Mouse (Mus musculus): ENCODE measurements at regions not wholly inside any gene's neighbourhood (a gene's known extent, or its start where the extent isn't known, plus 50 kb on each side); places are given as distances from the start of the nearest gene placed in this dataset.

DNA sequence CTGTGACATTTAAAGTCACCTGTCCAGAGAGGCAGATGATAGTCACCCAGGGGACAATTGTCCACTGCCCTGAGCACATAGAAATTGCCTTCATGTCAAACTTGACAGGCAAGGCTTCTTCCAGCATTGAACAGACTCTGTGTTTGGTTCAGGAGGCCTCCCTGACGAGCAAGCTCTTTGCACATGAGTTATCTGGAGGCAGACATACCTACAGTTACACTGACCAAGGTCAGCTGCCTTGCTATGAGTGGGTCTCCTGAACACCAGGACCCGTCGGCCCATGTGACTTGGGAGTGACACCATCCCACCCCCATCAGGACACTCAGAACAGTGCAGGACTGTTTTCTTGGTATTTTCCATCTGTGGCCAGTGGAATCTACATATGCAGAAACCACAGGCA lies 282.3 kb upstream of the Irx4 start:
- Histone ChIP-seq H3K9me3 (ENCODE audit: control insufficient read depth, low read length) (no peaks in the 10 kb centered on the region), H3K4me3 (ENCODE audit: low read depth, low read length) (no peak overlapping the region), H3K9ac (ENCODE audit: low read depth, low read length) (no peak overlapping the region), H3K27me3 (ENCODE audit: control insufficient read depth, insufficient read depth, low read length) (no peaks in the 10 kb centered on the region), H3K4me1 (replicated peaks; ENCODE audit: control insufficient read depth, insufficient read depth, low read length) (no peaks in the 10 kb centered on the region), H3K4me2 (replicated peaks; ENCODE audit: low read depth, low read length) (no peak overlapping the region), H3K27ac (ENCODE audit: low read depth, low read length) (no peak overlapping the region), H3K36me3 (ENCODE audit: control insufficient read depth, insufficient read depth, low read length) (no peaks in the 10 kb centered on the region)
- WGBS = 77% methylated on average over 3 of the region's 3 CpGs
- ATAC-seq (ENCODE audit: low FRiP score) (no peak), DNase-seq (ENCODE audit: low spot score) (no peak)

DNA sequence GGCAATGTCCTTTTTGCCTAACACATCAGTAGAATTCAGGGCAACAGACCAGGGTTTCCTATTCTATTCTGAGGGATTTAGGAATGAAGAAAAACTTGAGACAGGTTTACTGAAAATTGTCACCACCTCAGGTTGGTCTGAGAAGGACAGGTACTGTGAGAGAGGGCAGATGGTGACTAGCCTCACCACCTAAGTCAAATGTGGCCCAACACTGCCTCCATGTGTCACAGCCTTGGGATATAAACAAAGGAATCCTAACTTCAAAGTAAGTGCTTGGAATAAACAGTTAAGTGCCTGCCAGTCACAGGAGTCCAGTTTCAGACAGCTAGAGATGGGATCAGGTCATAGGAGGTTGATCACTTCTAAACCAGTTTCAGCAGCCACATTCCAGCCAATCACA lies 281.3 kb upstream of the Irx4 start:
- no peaks in the 10 kb centered on the region for H3K36me3 ChIP-seq (ENCODE audit: control insufficient read depth, insufficient read depth, low read length)
- no peaks in the 10 kb centered on the region for H3K27me3 ChIP-seq (ENCODE audit: control insufficient read depth, insufficient read depth, low read length)
- no peaks in the 10 kb centered on the region for H3K9me3 ChIP-seq (ENCODE audit: control insufficient read depth, low read length)
- H3K9ac ChIP-seq (ENCODE audit: low read depth, low read length) = no peak overlapping the region
- ATAC-seq (ENCODE audit: low FRiP score) = no peak
- no peak overlapping the region for H3K4me2 ChIP-seq (replicated peaks; ENCODE audit: low read depth, low read length)
- H3K4me1 ChIP-seq (replicated peaks; ENCODE audit: control insufficient read depth, insufficient read depth, low read length) = no peaks in the 10 kb centered on the region
- H3K27ac ChIP-seq (ENCODE audit: low read depth, low read length) = no peak overlapping the region
- H3K4me3 ChIP-seq (ENCODE audit: low read depth, low read length) = no peak overlapping the region
- no peak for DNase-seq (ENCODE audit: low spot score)

DNA sequence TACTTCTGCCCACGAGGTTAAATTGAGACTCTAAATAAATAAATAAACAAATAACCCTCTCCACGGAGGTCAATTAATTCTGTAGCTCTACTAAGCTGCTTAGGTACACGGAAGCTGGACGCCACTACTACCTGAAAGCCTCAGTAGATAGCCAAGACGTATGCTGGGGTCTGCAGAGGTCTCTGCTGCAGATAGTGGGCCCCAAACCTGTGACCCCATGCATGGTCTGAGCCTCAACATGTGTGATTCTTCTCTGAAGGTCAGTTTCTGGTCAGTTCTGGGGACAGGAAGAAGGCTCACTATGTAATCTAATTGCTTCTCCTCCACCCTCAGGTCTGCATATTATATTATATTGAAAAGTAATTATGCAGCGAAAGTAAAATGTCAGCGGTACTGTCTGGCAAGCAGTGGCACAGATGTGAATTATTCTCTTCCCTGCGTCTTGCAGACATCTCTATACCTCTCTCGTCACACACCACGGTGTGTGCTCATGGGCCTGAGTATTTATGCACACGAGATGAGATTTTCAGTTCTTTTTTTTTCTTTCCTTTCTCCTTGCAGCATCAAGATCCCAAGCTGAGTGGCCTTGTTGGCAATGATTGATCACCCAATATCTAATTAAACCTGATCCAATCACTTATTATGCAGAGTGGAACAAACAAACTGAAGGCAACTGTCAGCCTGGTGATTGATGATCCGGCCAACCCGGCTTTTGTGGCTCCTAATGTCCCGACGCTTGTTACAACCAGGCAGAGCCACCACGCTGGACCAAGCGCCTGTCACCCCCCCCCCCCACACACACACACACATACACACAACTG lies 267.5 kb upstream of the Irx4 start:
- no peaks in the 10 kb centered on the region for H3K9me3 ChIP-seq (ENCODE audit: control insufficient read depth, low read length)
- H3K27ac ChIP-seq (ENCODE audit: low read depth, low read length) = peak overlapping the region; percentile 54
- H3K36me3 ChIP-seq (ENCODE audit: control insufficient read depth, insufficient read depth, low read length) = no peaks in the 10 kb centered on the region
- H3K4me1 ChIP-seq (replicated peaks; ENCODE audit: control insufficient read depth, insufficient read depth, low read length) = peaks cover 2% of the 10 kb centered on the region; the same call in 1 of the 2 replicates
- no peaks in the 10 kb centered on the region for H3K27me3 ChIP-seq (ENCODE audit: control insufficient read depth, insufficient read depth, low read length)
- H3K4me3 ChIP-seq (ENCODE audit: low read depth, low read length) = no peak overlapping the region
- ATAC-seq (ENCODE audit: low FRiP score) (peak; percentile 93), DNase-seq (ENCODE audit: low spot score) (peak; percentile 77)
- 34% methylated on average over 17 of the region's 17 CpGs for WGBS
- no peak overlapping the region for H3K9ac ChIP-seq (ENCODE audit: low read depth, low read length)
- H3K4me2 ChIP-seq (replicated peaks; ENCODE audit: low read depth, low read length) = no peak overlapping the region

DNA sequence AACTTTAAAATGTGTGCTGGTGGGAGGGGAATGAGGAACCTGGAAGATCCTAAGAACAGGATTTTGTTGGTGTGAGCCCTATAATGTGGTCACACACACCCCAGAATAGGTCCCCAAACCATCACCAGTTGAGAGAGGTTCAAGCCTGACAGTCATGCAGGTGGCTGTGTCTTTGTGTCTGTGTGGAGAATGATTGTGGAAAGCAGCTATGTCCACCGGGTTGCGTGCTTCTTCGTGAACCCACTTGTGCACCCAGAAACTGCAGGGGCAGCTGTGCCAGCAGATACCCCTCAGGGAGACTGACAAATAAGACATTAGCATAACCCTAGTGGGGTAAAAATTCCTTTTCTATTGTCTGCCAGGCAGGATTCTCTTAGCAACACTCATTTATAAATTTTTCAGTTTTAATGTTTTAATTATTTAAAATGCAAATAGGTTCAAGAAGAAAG lies 266.8 kb upstream of the Irx4 start:
- H3K4me2 ChIP-seq (replicated peaks; ENCODE audit: low read depth, low read length) = no peak overlapping the region
- H3K4me1 ChIP-seq (replicated peaks; ENCODE audit: control insufficient read depth, insufficient read depth, low read length) = peaks cover 2% of the 10 kb centered on the region; the same call in 1 of the 2 replicates
- H3K36me3 ChIP-seq (ENCODE audit: control insufficient read depth, insufficient read depth, low read length) = no peaks in the 10 kb centered on the region
- H3K9ac ChIP-seq (ENCODE audit: low read depth, low read length) = no peak overlapping the region
- H3K27me3 ChIP-seq (ENCODE audit: control insufficient read depth, insufficient read depth, low read length) = no peaks in the 10 kb centered on the region
- DNase-seq (ENCODE audit: low spot score) (no peak), ATAC-seq (ENCODE audit: low FRiP score) (peak; percentile 43)
- H3K27ac ChIP-seq (ENCODE audit: low read depth, low read length) = no peak overlapping the region
- WGBS = 45% methylated on average over 3 of the region's 3 CpGs
- H3K4me3 ChIP-seq (ENCODE audit: low read depth, low read length) = no peak overlapping the region
- no peaks in the 10 kb centered on the region for H3K9me3 ChIP-seq (ENCODE audit: control insufficient read depth, low read length)

- no peaks in the 10 kb centered on the region for H3K36me3 ChIP-seq (ENCODE audit: control insufficient read depth, insufficient read depth, low read length)
- no peaks in the 10 kb centered on the region for H3K9me3 ChIP-seq (ENCODE audit: control insufficient read depth, low read length)
- ATAC-seq (ENCODE audit: low FRiP score) (no peak), DNase-seq (ENCODE audit: low spot score) (no peak)
- H3K9ac ChIP-seq (ENCODE audit: low read depth, low read length) = no peak overlapping the region
- no peak overlapping the region for H3K4me3 ChIP-seq (ENCODE audit: low read depth, low read length)
- H3K4me1 ChIP-seq (replicated peaks; ENCODE audit: control insufficient read depth, insufficient read depth, low read length) = peaks cover 2% of the 10 kb centered on the region; the same call in 1 of the 2 replicates
- H3K27ac ChIP-seq (ENCODE audit: low read depth, low read length) = no peak overlapping the region
- H3K27me3 ChIP-seq (ENCODE audit: control insufficient read depth, insufficient read depth, low read length) = no peaks in the 10 kb centered on the region
- no peak overlapping the region for H3K4me2 ChIP-seq (replicated peaks; ENCODE audit: low read depth, low read length)
Observed at GRCm38 (mm10) chr13:72994538-72994937, 265.7 kb upstream of the Irx4 start.

- Histone ChIP-seq H3K36me3 (ENCODE audit: control insufficient read depth, insufficient read depth, low read length) (no peaks in the 10 kb centered on the region), H3K9me3 (ENCODE audit: control insufficient read depth, low read length) (no peaks in the 10 kb centered on the region), H3K4me3 (ENCODE audit: low read depth, low read length) (no peak overlapping the region), H3K4me2 (replicated peaks; ENCODE audit: low read depth, low read length) (no peak overlapping the region), H3K4me1 (replicated peaks; ENCODE audit: control insufficient read depth, insufficient read depth, low read length) (no peaks in the 10 kb centered on the region), H3K27me3 (ENCODE audit: control insufficient read depth, insufficient read depth, low read length) (no peaks in the 10 kb centered on the region), H3K27ac (ENCODE audit: low read depth, low read length) (no peak overlapping the region), H3K9ac (ENCODE audit: low read depth, low read length) (no peak overlapping the region)
- no peak for DNase-seq (ENCODE audit: low spot score)
- 68% methylated on average over 22 of the region's 22 CpGs for WGBS
- ATAC-seq (ENCODE audit: low FRiP score) = 0 out of 2 replicates have a peak, but pooled peaks have one; percentile 51
Observed at GRCm38 (mm10) chr13:73008856-73009546, 251.3 kb upstream of the Irx4 start.

DNA sequence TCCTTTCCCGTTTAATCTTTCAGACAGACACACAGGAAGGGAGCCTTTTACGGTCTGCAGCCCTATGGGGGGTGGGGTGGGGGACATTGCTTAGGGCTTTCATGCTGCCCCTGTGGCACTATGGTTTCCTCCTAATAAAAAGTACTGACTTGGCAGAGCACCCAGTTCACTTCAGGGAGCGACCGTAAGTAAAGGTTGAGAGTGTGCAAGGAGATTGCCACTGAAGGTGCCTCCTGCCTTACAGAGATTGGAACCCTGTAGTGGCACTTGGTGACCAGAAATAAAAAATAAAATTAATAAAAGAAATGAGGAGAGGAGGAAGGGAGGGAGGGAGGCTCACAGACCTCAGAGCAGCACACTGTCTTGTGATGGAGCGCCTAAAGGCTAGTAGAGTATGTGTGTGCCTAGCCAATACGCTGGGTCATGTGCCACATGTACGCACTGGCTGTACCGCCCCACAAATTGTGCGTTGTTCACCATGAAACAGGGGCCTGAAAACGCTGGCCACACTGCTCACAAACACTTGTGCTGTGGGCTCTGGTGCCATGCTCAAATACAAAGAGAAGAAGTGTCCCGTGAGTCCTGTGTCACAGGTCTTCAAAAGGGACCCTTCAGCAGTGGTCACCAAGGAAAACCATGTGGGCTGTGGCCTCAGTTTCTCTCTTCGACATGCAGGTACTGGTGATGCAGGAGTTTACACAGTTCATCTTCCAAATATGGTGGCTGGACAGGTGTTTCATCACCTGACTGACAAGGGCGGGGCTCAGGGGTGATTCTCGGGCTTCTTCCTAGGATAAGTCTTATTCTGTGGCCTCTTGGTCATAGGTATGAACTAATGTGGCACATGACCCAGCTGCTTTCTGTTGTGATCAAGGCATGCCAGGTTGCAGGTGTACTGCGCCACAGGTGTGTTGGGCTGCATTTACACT lies 250.5 kb upstream of the Irx4 start:
- Histone ChIP-seq H3K4me2 (replicated peaks; ENCODE audit: low read depth, low read length) (no peak overlapping the region), H3K9ac (ENCODE audit: low read depth, low read length) (no peak overlapping the region), H3K4me3 (ENCODE audit: low read depth, low read length) (no peak overlapping the region), H3K27me3 (ENCODE audit: control insufficient read depth, insufficient read depth, low read length) (no peaks in the 10 kb centered on the region), H3K27ac (ENCODE audit: low read depth, low read length) (no peak overlapping the region), H3K4me1 (replicated peaks; ENCODE audit: control insufficient read depth, insufficient read depth, low read length) (no peaks in the 10 kb centered on the region), H3K36me3 (ENCODE audit: control insufficient read depth, insufficient read depth, low read length) (no peaks in the 10 kb centered on the region), H3K9me3 (ENCODE audit: control insufficient read depth, low read length) (no peaks in the 10 kb centered on the region)
- WGBS = 85% methylated on average over 15 of the region's 15 CpGs
- DNase-seq (ENCODE audit: low spot score) (no peak), ATAC-seq (ENCODE audit: low FRiP score) (0 out of 2 replicates have a peak, but pooled peaks have one; percentile 38)

GRCm38 (mm10) chr13:73019181-73019580 lies 241.1 kb upstream of the Irx4 start:
- DNase-seq (ENCODE audit: low spot score) = no peak
- H3K9ac ChIP-seq (ENCODE audit: low read depth, low read length) = no peak overlapping the region
- no peaks in the 10 kb centered on the region for H3K36me3 ChIP-seq (ENCODE audit: control insufficient read depth, insufficient read depth, low read length)
- WGBS = 63% methylated on average over 10 of the region's 10 CpGs
- no peak overlapping the region for H3K27ac ChIP-seq (ENCODE audit: low read depth, low read length)
- ATAC-seq (ENCODE audit: low FRiP score) = no peak
- no peak overlapping the region for H3K4me2 ChIP-seq (replicated peaks; ENCODE audit: low read depth, low read length)
- H3K27me3 ChIP-seq (ENCODE audit: control insufficient read depth, insufficient read depth, low read length) = no peaks in the 10 kb centered on the region
- H3K4me3 ChIP-seq (ENCODE audit: low read depth, low read length) = no peak overlapping the region
- no peaks in the 10 kb centered on the region for H3K9me3 ChIP-seq (ENCODE audit: control insufficient read depth, low read length)
- H3K4me1 ChIP-seq (replicated peaks; ENCODE audit: control insufficient read depth, insufficient read depth, low read length) = no peaks in the 10 kb centered on the region
